Mouse (Mus musculus) gastrocnemius, adult 2 months (tissue): ENCODE measurements around the gene Tpcn2. TPM values are rescaled to one million over a fixed set of nuclear protein-coding genes. Genes with fewer than 3 reads are reported as not detected.

Experiments
- DNase-seq: peaks from one replicate; pipeline ENCODE4 v3.0.0; 2022
- H3K27ac ChIP-seq: fragments of 200-600 bp; 2 replicates; pipeline ENCODE4 v1.8.1; 2022; ENCODE audit warnings: mild to moderate bottlenecking
- H3K4me3 ChIP-seq: fragments of 200-600 bp; 2 replicates; pipeline ENCODE4 v1.8.1; 2022; ENCODE audit warnings: mild to moderate bottlenecking, moderate library complexity
- CTCF ChIP-seq: fragments of 200-600 bp; IDR thresholded peaks from 2 replicates; pipeline ENCODE4 v1.8.1; 2022; ENCODE audit warnings: antibody characterized with exemption, mild to moderate bottlenecking, moderate library complexity
- intact Hi-C: fragments of 180-260 bp; cut with DNase I; formaldehyde crosslinking; loops from one replicate; pipeline ENCODE4 v1.15.1; 2025
- total RNA-seq, 2 experiments: library from RNA; stranded (reverse); gene quantifications; 2 replicates each; pipeline ENCODE4 v1.2.3; 2021

Tpcn2 gene
- total RNA-seq, 2 experiments from 2014 or later, result 1.4 to 1.5 TPM

GRCm38 (mm10) chr7:145252715-145253476 lies 30.9 kb downstream of the Tpcn2 start:
- H3K4me3 ChIP-seq, result no peak overlapping the region
- H3K27ac ChIP-seq, result no peak overlapping the region
- intact Hi-C loops, result no loop called here
- peak; percentile 97; the same call in 1 of the 2 replicates for TF ChIP-seq CTCF
- DNase-seq, result peak; percentile 90

- intact Hi-C loops, result no loop called here
- Histone ChIP-seq H3K27ac (no peak overlapping the region), H3K4me3 (no peak overlapping the region)
- TF ChIP-seq CTCF, result no peak
- no peak for DNase-seq
Observed at GRCm38 (mm10) chr7:145250225-145250624, 33.6 kb downstream of the Tpcn2 start.

GRCm38 (mm10) chr7:145248911-145249310 lies 34.9 kb downstream of the Tpcn2 start:
- intact Hi-C loops, result no loop called here

GRCm38 (mm10) chr7:145242851-145243712 lies 40.7 kb downstream of the Tpcn2 start:
- DNase-seq, result peak; percentile 82
- TF ChIP-seq CTCF, result no peak; the same call in 1 of the 2 replicates
- Histone ChIP-seq H3K27ac (no peak overlapping the region), H3K4me3 (no peak overlapping the region)
- intact Hi-C loops, result loop anchor here (1.0 to 5.0 kb wide), 4 partner anchors 20 to 306 kb away; no protein-coding TSS in a partner anchor

More at GRCm38 (mm10) chr7:145248911-145249310, 34.9 kb downstream of the Tpcn2 start:
- no peak for DNase-seq
- TF ChIP-seq CTCF, result no peak
- H3K4me3 ChIP-seq, result no peak overlapping the region
- H3K27ac ChIP-seq, result no peak overlapping the region

- intact Hi-C loops, result loop anchor here (2.0 to 5.0 kb wide), 3 partner anchors 19 to 145 kb away; no protein-coding TSS in a partner anchor
- H3K27ac ChIP-seq, result no peak overlapping the region
- DNase-seq, result no peak
- no peak overlapping the region for H3K4me3 ChIP-seq
- TF ChIP-seq CTCF, result no peak
Observed at GRCm38 (mm10) chr7:145242028-145242427, 41.8 kb downstream of the Tpcn2 start.

- TF ChIP-seq CTCF, result no peak
- intact Hi-C loops, result loop anchor here (5.0 kb wide), 1 partner anchor 144 kb away; no protein-coding TSS in a partner anchor
- Histone ChIP-seq H3K4me3 (no peak overlapping the region), H3K27ac (no peak overlapping the region)
- DNase-seq, result no peak
Observed at GRCm38 (mm10) chr7:145240929-145241328, 42.9 kb downstream of the Tpcn2 start.

- intact Hi-C loops, result loop anchor here (5.0 kb wide), 1 partner anchor 143 kb away; no protein-coding TSS in a partner anchor
- no peak for TF ChIP-seq CTCF
- Histone ChIP-seq H3K27ac (no peak overlapping the region), H3K4me3 (no peak overlapping the region)
- no peak for DNase-seq
Observed at GRCm38 (mm10) chr7:145239736-145240505, 43.9 kb downstream of the Tpcn2 start.

- intact Hi-C loops, result no loop called here
- Histone ChIP-seq H3K4me3 (no peak overlapping the region), H3K27ac (no peak overlapping the region)
- peak; percentile 41 for DNase-seq
- no peak for TF ChIP-seq CTCF
Observed at GRCm38 (mm10) chr7:145239145-145239544, 44.7 kb downstream of the Tpcn2 start.

- no peak overlapping the region for H3K27ac ChIP-seq
- TF ChIP-seq CTCF, result no peak
- no peak overlapping the region for H3K4me3 ChIP-seq
- intact Hi-C loops, result no loop called here
- DNase-seq, result no peak
Observed at GRCm38 (mm10) chr7:145234841-145235790, 48.7 kb downstream of the Tpcn2 start.

- H3K27ac ChIP-seq, result no peak overlapping the region
Observed at GRCm38 (mm10) chr7:145231659-145232058, 52.2 kb downstream of the Tpcn2 start.

GRCm38 (mm10) chr7:145226641-145227040 lies 57.2 kb downstream of the Tpcn2 start:
- TF ChIP-seq CTCF, result no peak
- no peak overlapping the region for H3K4me3 ChIP-seq
- intact Hi-C loops, result no loop called here
- peak; percentile 83 for DNase-seq
- peak overlapping the region; percentile 78 for H3K27ac ChIP-seq

More at GRCm38 (mm10) chr7:145231659-145232058, 52.2 kb downstream of the Tpcn2 start:
- no peak for DNase-seq
- intact Hi-C loops, result no loop called here
- TF ChIP-seq CTCF, result no peak
- H3K4me3 ChIP-seq, result no peak overlapping the region
